Mouse (Mus musculus) forebrain, embryonic 15.5 days (tissue): ENCODE measurements around the gene Astn1. TPM values are rescaled to one million over a fixed set of nuclear protein-coding genes. Genes with fewer than 3 reads are reported as not detected.

Source experiments
- ATAC-seq: fragments of 200-750 bp; cut with Nextera tagmentation; replicated peaks from 2 replicates; pipeline ENCODE4 v1.8.0; 2017; ENCODE audit warnings: mild to moderate bottlenecking, moderate TSS enrichment, moderate library complexity
- H3K27ac ChIP-seq: fragments of 300-500 bp; sonication (generic); replicated peaks from 2 replicates; pipeline ENCODE4 v1.5.1; 2015; ENCODE audit warnings: mild to moderate bottlenecking, inconsistent platforms
- H3K27me3 ChIP-seq: fragments of 300-500 bp; sonication (generic); 2 replicates; pipeline ENCODE4 v1.6.1; 2015; ENCODE audit warnings: inconsistent platforms
- H3K36me3 ChIP-seq: fragments of 300-500 bp; sonication (generic); 2 replicates; pipeline ENCODE4 v1.6.1; 2015; ENCODE audit warnings: mild to moderate bottlenecking, inconsistent platforms
- H3K4me1 ChIP-seq: fragments of 300-500 bp; sonication (generic); 2 replicates; pipeline ENCODE4 v1.6.1; 2015; ENCODE audit warnings: inconsistent platforms
- H3K4me2 ChIP-seq: fragments of 300-500 bp; sonication (generic); replicated peaks from 2 replicates; pipeline ENCODE4 v1.6.1; 2015; ENCODE audit warnings: mild to moderate bottlenecking, inconsistent platforms
- H3K4me3 ChIP-seq: fragments of 300-500 bp; sonication (generic); 2 replicates; pipeline ENCODE4 v1.5.1; 2015; ENCODE audit warnings: mild to moderate bottlenecking, inconsistent platforms
- H3K9ac ChIP-seq: fragments of 300-500 bp; sonication (generic); replicated peaks from 2 replicates; pipeline ENCODE4 v1.6.1; 2015; ENCODE audit warnings: mild to moderate bottlenecking, inconsistent platforms
- H3K9me3 ChIP-seq: fragments of 300-500 bp; sonication (generic); 2 replicates; pipeline ENCODE4 v1.6.1; 2016; ENCODE audit warnings: inconsistent platforms
- WGBS: fragments of 180-500 bp; shearing (Covaris S2); methylation state at CpG from one replicate; pipeline ENCODE4 v1.1.7; 2015; ENCODE audit warnings: mixed read lengths; 5-methylcytosine and 5-hydroxymethylcytosine counted together
- polyA plus RNA-seq: library from polyadenylated mRNA; unstranded; fragments of >200 nt; fragmentation: Nextera tagmentation; extraction: Ambion mirVana; gene quantifications from 2 replicates; pipeline ENCODE4 v1.2.1, GENCODE M21; 2015

Astn1 gene
- polyA plus RNA-seq, 1 experiment from 2014 or later = 35.2 TPM

DNA sequence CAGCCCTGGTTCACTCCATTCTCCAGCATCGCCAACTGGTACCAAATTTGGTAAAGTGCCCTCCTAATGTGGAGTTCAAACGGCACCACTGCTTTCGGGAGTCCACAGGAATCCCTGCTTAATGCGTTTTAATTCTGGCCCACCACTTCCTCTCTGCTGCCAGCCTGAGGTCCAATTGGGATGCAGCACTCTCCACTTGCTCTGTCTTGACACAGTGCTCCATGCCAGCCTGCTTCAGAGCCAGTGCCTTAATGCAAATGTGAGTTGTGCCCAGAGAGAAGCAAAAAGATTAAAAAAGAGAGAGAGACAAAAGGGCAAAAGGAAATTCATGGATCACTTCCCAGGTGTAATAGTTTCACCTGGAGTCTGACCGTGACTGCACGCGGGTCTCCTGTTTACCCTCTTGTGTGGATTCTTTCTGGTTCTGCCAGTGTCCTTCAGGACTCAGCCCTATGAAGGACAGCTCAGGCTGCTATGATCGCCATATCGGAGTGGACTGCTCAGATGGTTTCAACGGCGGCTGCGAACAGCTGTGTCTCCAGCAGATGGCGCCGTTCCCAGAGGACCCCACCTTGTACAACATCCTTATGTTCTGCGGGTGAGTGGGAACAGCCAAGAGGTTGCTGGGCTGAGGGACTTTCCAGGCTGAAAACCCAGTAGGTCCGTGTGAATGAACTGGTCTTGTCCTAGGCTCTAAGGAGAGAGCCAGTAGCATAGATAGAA lies 234.8 kb downstream of the Astn1 start:
- no peak overlapping the region for H3K27ac ChIP-seq
- H3K4me3 ChIP-seq = no peak overlapping the region
- peak; percentile 55 for ATAC-seq
- peaks cover 24% of the 10 kb centered on the region for H3K36me3 ChIP-seq
- no peak overlapping the region for H3K4me2 ChIP-seq
- no peaks in the 10 kb centered on the region for H3K4me1 ChIP-seq
- H3K27me3 ChIP-seq = no peaks in the 10 kb centered on the region
- no peak overlapping the region for H3K9ac ChIP-seq
- 40% methylated on average over 16 of the region's 16 CpGs for WGBS
- no peaks in the 10 kb centered on the region for H3K9me3 ChIP-seq

DNA sequence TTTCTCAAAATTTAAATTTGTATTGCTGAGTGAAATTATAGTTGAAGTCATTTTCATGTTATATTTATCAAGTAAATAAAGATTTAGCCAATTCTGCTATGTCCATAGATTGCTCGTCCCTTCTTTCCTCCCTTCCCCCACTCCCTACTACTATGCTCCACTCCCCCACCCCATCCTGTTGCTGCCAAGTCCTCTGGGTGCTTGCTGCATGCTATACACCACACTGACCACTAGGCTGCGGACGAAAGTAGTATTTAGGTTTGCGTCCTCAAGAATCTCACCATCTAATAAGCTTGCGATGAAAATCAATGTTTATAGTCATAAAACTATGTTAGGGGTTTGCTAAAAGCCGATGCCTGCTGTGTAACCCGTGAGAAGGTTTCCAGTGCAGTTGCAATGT lies 235.9 kb downstream of the Astn1 start:
- no peak overlapping the region for H3K27ac ChIP-seq
- H3K9me3 ChIP-seq = no peaks in the 10 kb centered on the region
- WGBS = 87% methylated on average over 7 of the region's 7 CpGs
- no peaks in the 10 kb centered on the region for H3K27me3 ChIP-seq
- H3K9ac ChIP-seq = no peak overlapping the region
- no peaks in the 10 kb centered on the region for H3K4me1 ChIP-seq
- H3K36me3 ChIP-seq = peaks cover 21% of the 10 kb centered on the region
- no peak overlapping the region for H3K4me3 ChIP-seq
- H3K4me2 ChIP-seq = no peak overlapping the region
- ATAC-seq = no peak

DNA sequence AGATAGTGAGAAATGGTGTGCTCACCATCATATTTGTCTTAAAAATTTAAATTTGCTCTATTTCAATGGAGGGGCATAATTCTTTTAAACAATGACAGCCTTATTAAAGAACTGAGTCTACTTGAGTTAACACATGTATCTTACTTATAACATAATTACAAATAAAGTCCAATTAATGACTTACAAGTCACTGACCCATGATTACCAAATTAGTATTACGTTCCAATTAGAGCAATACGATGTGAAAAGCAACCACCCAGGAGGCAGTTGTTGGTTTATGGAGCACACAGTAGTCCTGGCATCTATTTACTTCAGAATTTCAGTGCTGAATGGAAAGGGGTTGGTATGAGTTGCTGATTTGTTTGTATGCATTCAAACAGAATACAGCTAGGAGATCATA lies 237.4 kb downstream of the Astn1 start:
- H3K36me3 ChIP-seq = peaks cover 15% of the 10 kb centered on the region
- no peaks in the 10 kb centered on the region for H3K27me3 ChIP-seq
- H3K4me1 ChIP-seq = no peaks in the 10 kb centered on the region
- WGBS = 45% methylated on average over 2 of the region's 2 CpGs
- no peak for ATAC-seq
- no peak overlapping the region for H3K4me3 ChIP-seq
- no peak overlapping the region for H3K4me2 ChIP-seq
- H3K9ac ChIP-seq = no peak overlapping the region
- no peak overlapping the region for H3K27ac ChIP-seq
- H3K9me3 ChIP-seq = no peaks in the 10 kb centered on the region

DNA sequence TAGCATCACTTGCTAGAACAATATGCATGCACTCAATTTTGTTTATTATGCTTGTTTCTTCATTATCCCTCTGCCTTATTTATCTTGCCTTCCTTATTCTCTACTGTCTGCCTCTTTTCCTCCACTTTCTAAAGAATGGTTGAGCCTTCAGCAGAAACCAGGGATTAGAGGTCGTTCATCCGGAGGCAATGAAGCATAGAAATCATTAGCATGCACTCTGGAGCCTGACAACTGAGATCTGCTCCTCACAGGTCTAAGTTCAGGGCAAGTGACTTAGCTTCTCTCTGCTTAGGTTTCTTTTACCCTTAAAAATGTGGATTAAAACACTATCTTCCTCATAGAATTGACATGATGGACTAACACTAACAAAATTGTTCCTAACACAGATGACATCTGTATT lies 241.0 kb downstream of the Astn1 start:
- no peak overlapping the region for H3K4me2 ChIP-seq
- 14% methylated on average over 2 of the region's 2 CpGs for WGBS
- H3K9ac ChIP-seq = no peak overlapping the region
- ATAC-seq = no peak
- H3K4me1 ChIP-seq = no peaks in the 10 kb centered on the region
- no peaks in the 10 kb centered on the region for H3K27me3 ChIP-seq
- H3K36me3 ChIP-seq = peaks cover 18% of the 10 kb centered on the region
- no peak overlapping the region for H3K4me3 ChIP-seq
- no peaks in the 10 kb centered on the region for H3K9me3 ChIP-seq
- no peak overlapping the region for H3K27ac ChIP-seq

DNA sequence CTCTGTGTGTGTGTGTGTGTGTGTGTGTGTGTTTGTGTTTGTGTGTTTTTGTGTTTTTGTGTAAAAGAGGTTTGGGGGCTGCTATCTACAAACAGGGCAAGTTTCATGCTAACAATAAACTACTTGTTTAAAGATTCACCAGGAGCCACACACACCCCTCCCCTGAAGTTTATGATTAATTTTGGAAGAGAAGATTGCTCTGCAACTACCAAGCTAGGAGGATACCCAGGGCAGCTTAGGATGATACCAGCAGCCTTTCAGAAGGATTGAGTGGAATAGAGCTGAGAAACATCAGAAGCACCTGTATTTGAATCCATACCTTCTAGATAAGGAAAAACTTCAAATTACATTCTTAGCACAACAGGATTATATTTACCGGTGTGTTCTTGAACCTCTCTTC lies 242.1 kb downstream of the Astn1 start:
- Histone ChIP-seq H3K9ac (no peak overlapping the region), H3K27me3 (no peaks in the 10 kb centered on the region), H3K4me1 (no peaks in the 10 kb centered on the region), H3K4me2 (no peak overlapping the region), H3K9me3 (no peaks in the 10 kb centered on the region), H3K4me3 (no peak overlapping the region), H3K36me3 (peaks cover 20% of the 10 kb centered on the region), H3K27ac (no peak overlapping the region)
- WGBS = 88% methylated on average over 1 of the region's 1 CpGs
- ATAC-seq = no peak

DNA sequence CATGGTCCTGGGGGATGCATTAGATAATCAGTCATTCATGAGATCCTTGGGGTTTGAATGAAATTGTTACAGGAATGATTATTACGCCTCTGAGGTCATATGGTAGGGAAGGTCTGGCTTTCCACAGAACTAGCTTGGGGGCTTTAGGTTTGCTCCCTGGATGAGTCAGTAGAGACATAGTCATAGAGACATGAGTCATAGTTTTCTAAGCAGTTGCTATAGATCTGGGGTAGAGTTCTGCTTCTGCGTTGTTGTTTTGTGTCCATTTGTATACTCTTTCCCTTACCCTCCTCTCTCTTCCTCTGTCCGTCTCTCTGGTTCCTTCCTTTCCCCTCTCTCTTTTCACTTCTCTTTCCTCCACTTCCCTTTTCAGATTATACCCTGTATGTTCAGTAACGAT lies 243.5 kb downstream of the Astn1 start:
- Histone ChIP-seq H3K36me3 (peaks cover 21% of the 10 kb centered on the region), H3K27ac (no peak overlapping the region), H3K4me3 (no peak overlapping the region), H3K27me3 (no peaks in the 10 kb centered on the region), H3K4me1 (no peaks in the 10 kb centered on the region), H3K9ac (no peak overlapping the region), H3K9me3 (no peaks in the 10 kb centered on the region), H3K4me2 (no peak overlapping the region)
- 95% methylated on average over 4 of the region's 4 CpGs for WGBS
- ATAC-seq = no peak

DNA sequence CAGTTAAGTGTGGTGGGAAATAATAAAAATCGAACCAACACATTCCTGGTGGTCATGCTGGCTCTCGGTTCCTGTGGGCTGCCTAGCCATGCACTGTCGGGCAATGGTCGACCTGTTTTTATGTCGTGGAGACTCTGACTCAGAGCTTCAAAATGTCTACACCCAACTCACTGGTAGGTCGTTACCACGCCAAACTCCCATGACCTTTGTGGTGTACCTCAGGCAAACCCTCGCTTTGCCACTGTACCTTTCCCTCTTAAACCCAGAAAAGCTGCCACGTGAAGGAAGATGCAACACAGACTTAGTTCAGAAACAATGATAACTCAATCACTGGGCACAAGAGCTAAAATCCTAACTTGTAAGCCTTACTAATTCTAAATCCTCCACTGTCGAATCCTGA lies 244.3 kb downstream of the Astn1 start:
- WGBS = 92% methylated on average over 10 of the region's 10 CpGs

DNA sequence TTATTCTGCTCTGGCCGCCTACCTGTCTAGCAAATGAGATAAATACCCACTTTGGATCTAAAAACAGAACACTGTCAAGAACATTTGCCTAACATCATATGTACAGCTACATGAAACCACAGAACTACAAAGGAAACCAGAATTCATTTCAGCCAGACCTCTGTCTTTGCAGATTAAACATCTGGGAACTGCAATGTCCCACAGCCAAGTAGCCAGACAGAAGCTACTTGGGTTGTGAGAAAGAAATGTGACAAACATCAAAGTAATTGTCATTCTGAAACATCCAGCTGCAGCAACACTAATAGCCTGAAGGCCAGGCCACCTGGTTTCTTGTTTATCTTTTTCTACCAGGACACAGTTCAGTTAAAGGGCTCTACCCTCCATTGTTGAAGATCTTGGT lies 245.1 kb downstream of the Astn1 start:
- Histone ChIP-seq H3K36me3 (peaks cover 27% of the 10 kb centered on the region), H3K9me3 (no peaks in the 10 kb centered on the region), H3K9ac (no peak overlapping the region), H3K4me3 (no peak overlapping the region), H3K27ac (no peak overlapping the region), H3K4me1 (no peaks in the 10 kb centered on the region), H3K4me2 (no peak overlapping the region), H3K27me3 (no peaks in the 10 kb centered on the region)
- no peak for ATAC-seq
- WGBS = 96% methylated on average over 1 of the region's 1 CpGs

More for the DNA sequence above, 244.3 kb downstream of the Astn1 start:
- ATAC-seq = no peak
- Histone ChIP-seq H3K9ac (no peak overlapping the region), H3K4me1 (no peaks in the 10 kb centered on the region), H3K27me3 (no peaks in the 10 kb centered on the region), H3K27ac (no peak overlapping the region), H3K36me3 (peaks cover 22% of the 10 kb centered on the region), H3K4me2 (no peak overlapping the region), H3K4me3 (no peak overlapping the region), H3K9me3 (no peaks in the 10 kb centered on the region)

DNA sequence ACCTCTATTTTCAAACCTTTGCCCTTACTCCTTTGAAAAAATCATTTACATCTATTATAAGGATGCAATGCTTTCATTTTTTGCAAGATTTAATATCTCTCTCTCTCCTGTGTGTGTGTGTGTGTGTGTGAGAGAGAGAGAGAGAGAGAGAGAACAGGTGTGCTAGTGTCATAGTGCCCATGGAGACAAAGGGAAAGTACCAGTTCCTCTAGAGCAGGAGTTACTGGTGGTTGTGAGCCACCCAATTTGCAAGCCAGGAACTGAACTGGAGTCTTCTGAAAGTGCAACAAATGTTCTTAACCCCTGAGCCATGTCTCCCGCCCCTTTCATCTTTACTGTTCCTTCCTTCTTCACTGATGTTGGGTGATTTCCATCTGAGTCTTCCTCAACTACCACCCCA lies 253.1 kb downstream of the Astn1 start:
- H3K9me3 ChIP-seq = no peaks in the 10 kb centered on the region
- no peaks in the 10 kb centered on the region for H3K27me3 ChIP-seq
- no peak for ATAC-seq
- peaks cover 30% of the 10 kb centered on the region for H3K36me3 ChIP-seq
- no peak overlapping the region for H3K4me3 ChIP-seq
- WGBS = 95% methylated on average over 1 of the region's 1 CpGs
- H3K4me1 ChIP-seq = no peaks in the 10 kb centered on the region
- H3K27ac ChIP-seq = no peak overlapping the region
- no peak overlapping the region for H3K9ac ChIP-seq
- no peak overlapping the region for H3K4me2 ChIP-seq

DNA sequence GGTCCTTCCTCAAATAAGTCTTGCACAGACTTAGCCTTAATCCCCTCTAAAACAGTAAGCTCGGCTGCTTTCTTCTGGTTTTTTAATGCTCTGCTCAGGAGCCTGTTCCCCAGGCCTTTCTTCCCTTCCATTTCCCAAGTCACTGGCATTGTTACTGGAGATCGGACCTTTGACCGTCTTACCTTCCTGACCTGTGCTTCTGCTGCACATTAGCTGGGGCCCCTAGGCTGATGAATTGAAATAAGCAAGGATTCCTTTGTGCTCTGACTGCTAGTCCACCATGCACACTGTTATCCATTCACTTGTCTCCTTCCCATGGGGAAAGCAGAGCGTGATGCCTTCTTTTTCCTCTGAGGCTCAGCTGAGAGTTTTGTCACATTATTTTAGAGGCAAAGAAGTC lies 255.9 kb downstream of the Astn1 start:
- Histone ChIP-seq H3K27me3 (no peaks in the 10 kb centered on the region), H3K27ac (no peak overlapping the region), H3K4me1 (no peaks in the 10 kb centered on the region), H3K9ac (no peak overlapping the region), H3K4me3 (no peak overlapping the region), H3K4me2 (no peak overlapping the region), H3K9me3 (no peaks in the 10 kb centered on the region), H3K36me3 (peaks cover 11% of the 10 kb centered on the region)
- ATAC-seq = no peak
- 36% methylated on average over 4 of the region's 4 CpGs for WGBS

DNA sequence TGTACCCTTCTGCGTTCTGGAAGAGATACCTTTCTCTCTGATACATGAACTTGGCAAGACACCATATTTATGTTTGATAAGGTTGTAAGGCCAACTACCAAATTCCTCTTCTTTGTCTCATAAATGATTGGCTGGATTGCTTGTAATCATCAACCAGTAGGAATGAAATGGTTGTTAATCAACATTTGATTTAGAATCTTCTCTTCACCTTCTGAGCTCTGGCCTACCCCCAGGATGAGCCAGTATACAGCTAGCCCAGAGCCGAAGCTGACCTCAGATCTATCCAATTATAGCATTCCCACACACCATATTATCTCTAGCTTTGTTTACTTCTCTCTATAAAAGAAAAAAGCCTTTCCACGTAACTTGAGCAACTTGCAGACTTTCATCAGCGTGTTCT lies 270.9 kb downstream of the Astn1 start:
- H3K27ac ChIP-seq = no peak overlapping the region
- no peak overlapping the region for H3K4me2 ChIP-seq
- H3K4me1 ChIP-seq = no peaks in the 10 kb centered on the region

DNA sequence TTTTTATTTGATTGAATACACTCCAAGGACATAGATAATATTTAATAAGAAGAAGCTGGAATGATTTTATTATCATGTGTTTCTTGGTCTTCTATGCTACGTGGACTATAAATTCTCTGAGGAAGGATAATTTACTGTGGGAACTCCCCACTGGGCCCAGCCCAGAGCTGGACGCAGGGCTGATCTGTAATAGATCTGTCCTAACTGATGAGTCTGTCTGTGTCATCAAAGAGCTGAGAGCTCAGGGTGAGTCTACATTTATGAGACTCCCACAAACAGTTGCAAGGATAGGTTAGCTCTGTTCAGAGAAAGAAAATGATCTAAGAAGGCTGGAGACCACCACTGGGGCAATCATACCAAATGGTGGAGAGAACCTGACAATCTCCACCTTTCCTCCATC lies 271.4 kb downstream of the Astn1 start:
- Histone ChIP-seq H3K9ac (no peak overlapping the region), H3K9me3 (no peaks in the 10 kb centered on the region), H3K27ac (no peak overlapping the region), H3K4me3 (no peak overlapping the region), H3K36me3 (no peaks in the 10 kb centered on the region), H3K4me1 (no peaks in the 10 kb centered on the region), H3K27me3 (no peaks in the 10 kb centered on the region), H3K4me2 (no peak overlapping the region)
- no peak for ATAC-seq
- 93% methylated on average over 2 of the region's 2 CpGs for WGBS

More for the DNA sequence above, 270.9 kb downstream of the Astn1 start:
- Histone ChIP-seq H3K9me3 (no peaks in the 10 kb centered on the region), H3K36me3 (no peaks in the 10 kb centered on the region), H3K9ac (no peak overlapping the region), H3K4me3 (no peak overlapping the region), H3K27me3 (no peaks in the 10 kb centered on the region)
- ATAC-seq = no peak
- 81% methylated on average over 4 of the region's 4 CpGs for WGBS

DNA sequence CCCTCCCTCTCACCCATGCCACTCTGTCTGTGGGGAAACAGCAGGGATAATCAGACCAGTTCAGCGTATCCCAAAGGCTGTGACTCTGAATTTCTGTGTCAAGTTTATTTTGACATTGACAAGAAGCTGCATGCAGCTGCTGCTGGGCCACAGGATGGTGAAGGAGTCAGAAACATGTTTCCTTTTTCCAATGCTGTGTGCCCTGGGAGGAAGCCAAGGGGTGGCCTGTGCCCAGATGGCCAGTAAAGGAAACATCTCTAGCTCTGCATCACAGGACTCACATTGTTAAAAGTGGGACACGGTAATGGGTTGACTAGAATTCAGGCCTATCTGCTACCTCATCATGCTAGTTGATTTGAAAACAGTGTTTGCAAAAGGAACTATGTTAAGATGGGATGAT lies 279.2 kb downstream of the Astn1 start:
- H3K4me2 ChIP-seq = no peak overlapping the region
- H3K4me1 ChIP-seq = no peaks in the 10 kb centered on the region
- no peak for ATAC-seq
- WGBS = 87% methylated on average over 2 of the region's 2 CpGs
- H3K27me3 ChIP-seq = no peaks in the 10 kb centered on the region
- H3K9me3 ChIP-seq = no peaks in the 10 kb centered on the region
- H3K9ac ChIP-seq = no peak overlapping the region
- H3K36me3 ChIP-seq = 0 out of 2 replicates have a peak, but pooled peaks cover 3% of the 10 kb centered on the region
- H3K27ac ChIP-seq = no peak overlapping the region
- no peak overlapping the region for H3K4me3 ChIP-seq
